Mouse (Mus musculus) liver, embryonic 13.5 days (tissue): ENCODE measurements around the gene Sppl2c. TPM values are rescaled to one million over a fixed set of nuclear protein-coding genes. Genes with fewer than 3 reads are reported as not detected.

Source experiments
- polyA plus RNA-seq: library from polyadenylated mRNA; unstranded; fragments of >200 nt; fragmentation: Nextera tagmentation; extraction: Ambion mirVana; gene quantifications from 2 replicates; pipeline ENCODE4 v1.2.1, GENCODE M21; 2015

Sppl2c gene
- polyA plus RNA-seq, 1 experiment from 2014 or later = not detected

Other genes with a start within 250 kb of the Sppl2c start
- 29.6 and 37.5 TPM in 2 replicates for gene Nsf, start 232.3 kb upstream of the Sppl2c start, polyA plus RNA-seq
- gene Arf2, start 219.6 kb upstream of the Sppl2c start, polyA plus RNA-seq = 21.3 and 24.1 TPM in 2 replicates
- not detected in 2 replicates for gene Crhr1, start 53.5 kb upstream of the Sppl2c start, polyA plus RNA-seq
- gene Mapt, start 45.1 kb downstream of the Sppl2c start, polyA plus RNA-seq = 0.53 and 1.0 TPM in 2 replicates